Mouse (Mus musculus) urinary bladder, postnatal 36 days (tissue): ENCODE data around the gene Tlr2.
A peak's percentile ranks its signal among the peaks of the same experiment; 100 is the strongest.
"Not testable (repeated sequence)": the region's sequence is repeated elsewhere in the genome, so short reads cannot be mapped to it uniquely, and the experiment has no call there.

Source experiments
- DNase-seq, 2 experiments: peaks; one replicate each; pipeline ENCODE4 v3.0.0; 2022; ENCODE audit warnings: low spot score in 2 of 2, mixed read lengths in 1 of 2

Gene Tlr2

GRCm38 (mm10) chr3:83841095-83841850 is at the start of gene Tlr2:
Gene Tlr2 (minus strand): TSS chr3:83841767.
- DNase-seq = peak; percentile 81 to 83

GRCm38 (mm10) chr3:83885163-83885562 is 43.6 kb upstream of the Tlr2 start:
- no peak for DNase-seq

- not testable (repeated sequence) for DNase-seq
Measured at GRCm38 (mm10) chr3:83879261-83880050, 37.9 kb upstream of the Tlr2 start.

- no peak for DNase-seq
Measured at GRCm38 (mm10) chr3:83878801-83879200, 37.2 kb upstream of the Tlr2 start.

GRCm38 (mm10) chr3:83876299-83876698 is 34.7 kb upstream of the Tlr2 start:
- DNase-seq = no peak

- DNase-seq = not testable (repeated sequence)
Measured at GRCm38 (mm10) chr3:83875078-83875477, 33.5 kb upstream of the Tlr2 start.

- not testable (repeated sequence) for DNase-seq
Measured at GRCm38 (mm10) chr3:83872853-83873252, 31.3 kb upstream of the Tlr2 start.

GRCm38 (mm10) chr3:83871962-83872361 is 30.4 kb upstream of the Tlr2 start:
- DNase-seq = not testable (repeated sequence)

GRCm38 (mm10) chr3:83871559-83871958 is 30.0 kb upstream of the Tlr2 start:
- not testable (repeated sequence) for DNase-seq

GRCm38 (mm10) chr3:83869776-83870175 is 28.2 kb upstream of the Tlr2 start:
- no peak for DNase-seq

GRCm38 (mm10) chr3:83867026-83867425 is 25.5 kb upstream of the Tlr2 start:
- DNase-seq = not testable (repeated sequence)

- peak; percentile 59 to 80 for DNase-seq
Measured at GRCm38 (mm10) chr3:83865216-83865615, 23.6 kb upstream of the Tlr2 start.

- no peak for DNase-seq
Measured at GRCm38 (mm10) chr3:83864064-83864548, 22.5 kb upstream of the Tlr2 start.

- peak; percentile 47 to 74 for DNase-seq
Measured at GRCm38 (mm10) chr3:83862956-83863355, 21.4 kb upstream of the Tlr2 start.

- DNase-seq = no peak
Measured at GRCm38 (mm10) chr3:83859595-83859994, 18.0 kb upstream of the Tlr2 start.

GRCm38 (mm10) chr3:83859071-83859470 is 17.5 kb upstream of the Tlr2 start:
- DNase-seq = no peak

GRCm38 (mm10) chr3:83857621-83858020 is 16.1 kb upstream of the Tlr2 start:
- no peak for DNase-seq

- no peak for DNase-seq
Measured at GRCm38 (mm10) chr3:83855643-83856042, 14.1 kb upstream of the Tlr2 start.

GRCm38 (mm10) chr3:83849341-83849740 is 7.8 kb upstream of the Tlr2 start:
- no peak for DNase-seq

GRCm38 (mm10) chr3:83844766-83845520 is 3.4 kb upstream of the Tlr2 start:
- DNase-seq = no peak

GRCm38 (mm10) chr3:83839477-83839876 is 2.1 kb downstream of the Tlr2 start:
- no peak for DNase-seq

- no peak for DNase-seq
Measured at GRCm38 (mm10) chr3:83836685-83837084, 4.9 kb downstream of the Tlr2 start.
